Mouse (Mus musculus) left cerebral cortex, postnatal 36 days (tissue): Measurements from ENCODE around the gene Hspb1. TPM values are rescaled to one million over a fixed set of nuclear protein-coding genes. Genes with fewer than 3 reads are reported as not detected.

ENCODE experiments used
- DNase-seq, 2 experiments: peaks; one replicate each; pipeline ENCODE4 v3.0.0; 2021 to 2022; ENCODE audit warnings: low spot score in 2 of 2, mixed read lengths in 1 of 2
- intact Hi-C: fragments of 180-260 bp; cut with DNase I; formaldehyde crosslinking; loops from one replicate; pipeline ENCODE4 v1.15.1; 2025
- total RNA-seq, 2 experiments: library from RNA; stranded (reverse); gene quantifications; 2 replicates each; pipeline ENCODE4 v1.2.3; 2021

The Hspb1 gene
- total RNA-seq, 2 experiments from 2014 or later: 11.6 to 24.2 TPM

- DNase-seq: peak; percentile 97 to 98
- intact Hi-C loops: loop anchor here (1.0 kb wide), 3 partner anchors 23 to 31 kb away; no protein-coding TSS in a partner anchor
Measured at GRCm38 (mm10) chr5:135934481-135935175, 46.9 kb downstream of the Hspb1 start, which contains the start of gene Ywhag. Gene Ywhag (minus strand): TSS chr5:135934616.

GRCm38 (mm10) chr5:135935176-135935523, 47.4 kb downstream of the Hspb1 start:
- intact Hi-C loops: loop anchor here (1.0 kb wide), 2 partner anchors 22 to 27 kb away; no protein-coding TSS in a partner anchor
- no peak for DNase-seq

GRCm38 (mm10) chr5:135935641-135936190, 48.0 kb downstream of the Hspb1 start:
- no peak for DNase-seq
- intact Hi-C loops: loop anchor here (1.0 kb wide), 2 partner anchors 22 to 27 kb away; no protein-coding TSS in a partner anchor

Other genes with a start within 250 kb of the Hspb1 start
- gene Por, start 217.9 kb upstream of the Hspb1 start, total RNA-seq: 10 to 100 TPM; 83.7 to 90.9 TPM
- 10 to 100 TPM; 15.6 to 18.0 TPM for gene Tmem120a, start 143.5 kb upstream of the Hspb1 start, total RNA-seq
- gene Styxl1, start 109.5 kb upstream of the Hspb1 start, total RNA-seq: not detected
- 100 to 1,000 TPM; 374 to 435 TPM for gene Mdh2, start 109.4 kb upstream of the Hspb1 start, total RNA-seq
- 100 to 1,000 TPM in 1 of 2 experiments, 10 to 100 TPM in 1; 65.0 to 119 TPM for gene Srrm3, start 81.0 kb upstream of the Hspb1 start, total RNA-seq
- gene Ywhag, start 46.7 kb downstream of the Hspb1 start, total RNA-seq: 1,000 to 10,000 TPM; 1,175 to 1,315 TPM
- gene Ssc4d, start 86.6 kb downstream of the Hspb1 start, total RNA-seq: 1 to 10 TPM; 1.4 TPM
- gene Zp3, start 92.2 kb downstream of the Hspb1 start, total RNA-seq: not detected
- 1 to 10 TPM; 7.7 to 8.4 TPM for gene Dtx2, start 106.9 kb downstream of the Hspb1 start, total RNA-seq
- gene Upk3b, start 150.6 kb downstream of the Hspb1 start, total RNA-seq: not detected
- not detected for gene Upk3bl, start 166.6 kb downstream of the Hspb1 start, total RNA-seq
- 1 to 10 TPM; 3.8 to 7.0 TPM for gene Rasa4, start 196.0 kb downstream of the Hspb1 start, total RNA-seq
- gene Polr2j, start 228.7 kb downstream of the Hspb1 start, total RNA-seq: 10 to 100 TPM; 69.8 to 82.9 TPM
- gene Lrwd1, start 248.2 kb downstream of the Hspb1 start, total RNA-seq: 10 to 100 TPM; 10.9 to 17.7 TPM
- 1 to 10 TPM; 7.7 to 9.0 TPM for gene Alkbh4, start 248.2 kb downstream of the Hspb1 start, total RNA-seq